Mouse (Mus musculus) cortical plate, adult 2 months (tissue): ENCODE measurements around the gene Scnn1b. TPM values are rescaled to one million over a fixed set of nuclear protein-coding genes. Genes with fewer than 3 reads are reported as not detected.

Source experiments
- H3K27ac ChIP-seq: fragments of 200-500 bp; 2 replicates; pipeline ENCODE4 v1.5.1; 2012; ENCODE audit warnings: low read length, control low read depth, inconsistent platforms; ENCODE audit not compliant: insufficient read depth
- H3K4me1 ChIP-seq: fragments of 200-500 bp; 2 replicates; pipeline ENCODE4 v1.6.1; 2011; ENCODE audit warnings: low read length; ENCODE audit not compliant: control insufficient read depth, insufficient read depth
- H3K4me3 ChIP-seq: fragments of 200-500 bp; 2 replicates; pipeline ENCODE4 v1.5.1; 2011; ENCODE audit warnings: mild to moderate bottlenecking, low read length, control low read depth; ENCODE audit not compliant: insufficient read depth
- CTCF ChIP-seq: fragments of 200-500 bp; IDR thresholded peaks from 2 replicates; pipeline ENCODE4 v1.5.1; 2011; ENCODE audit warnings: mild to moderate bottlenecking, control low read depth, low read length; ENCODE audit not compliant: insufficient read depth; ENCODE audit errors: extremely low read depth
- POLR2A ChIP-seq: fragments of 200-500 bp; IDR thresholded peaks from 2 replicates; pipeline ENCODE4 v1.6.1; 2011; ENCODE audit warnings: mild to moderate bottlenecking, low read length, control low read depth; ENCODE audit not compliant: insufficient read depth; ENCODE audit errors: extremely low read depth
- polyA plus RNA-seq: library from polyadenylated mRNA; depleted of rRNA; stranded (reverse); fragments of >200 nt; gene quantifications from 2 replicates; pipeline ENCODE4 v1.2.3, GENCODE M21; 2012

Gene Scnn1b
- polyA plus RNA-seq, 1 experiment, result 0.06 TPM

GRCm38 (mm10) chr7:121936861-121937630 is 72.2 kb downstream of the Scnn1b start:
- Histone ChIP-seq H3K27ac (no peak overlapping the region), H3K4me1 (peaks cover 4% of the 10 kb centered on the region; the same call in 1 of the 2 replicates), H3K4me3 (no peak overlapping the region)
- TF ChIP-seq POLR2A, result no peak
- TF ChIP-seq CTCF, result no peak

GRCm38 (mm10) chr7:121938124-121938891 is 73.5 kb downstream of the Scnn1b start:
- TF ChIP-seq POLR2A, result no peak
- TF ChIP-seq CTCF, result no peak
- H3K4me3 ChIP-seq, result no peak overlapping the region
- no peak overlapping the region for H3K27ac ChIP-seq
- peaks cover 4% of the 10 kb centered on the region; the same call in 1 of the 2 replicates for H3K4me1 ChIP-seq

- Histone ChIP-seq H3K27ac (no peak overlapping the region), H3K4me3 (no peak overlapping the region), H3K4me1 (peaks cover 4% of the 10 kb centered on the region; the same call in 1 of the 2 replicates)
- no peak for TF ChIP-seq CTCF
- no peak for TF ChIP-seq POLR2A
Observed at GRCm38 (mm10) chr7:121939244-121939643, 74.4 kb downstream of the Scnn1b start.

GRCm38 (mm10) chr7:121939729-121940128 is 74.9 kb downstream of the Scnn1b start:
- H3K4me1 ChIP-seq, result peaks cover 4% of the 10 kb centered on the region; the same call in 1 of the 2 replicates

GRCm38 (mm10) chr7:121941016-121941415 is 76.2 kb downstream of the Scnn1b start:
- peaks cover 4% of the 10 kb centered on the region; the same call in 1 of the 2 replicates for H3K4me1 ChIP-seq
- no peak overlapping the region for H3K4me3 ChIP-seq
- no peak overlapping the region for H3K27ac ChIP-seq
- no peak for TF ChIP-seq POLR2A
- TF ChIP-seq CTCF, result no peak

More at GRCm38 (mm10) chr7:121939729-121940128, 74.9 kb downstream of the Scnn1b start:
- no peak for TF ChIP-seq POLR2A
- TF ChIP-seq CTCF, result no peak
- Histone ChIP-seq H3K4me3 (no peak overlapping the region), H3K27ac (no peak overlapping the region)

- Histone ChIP-seq H3K27ac (no peak overlapping the region), H3K4me1 (peaks cover 4% of the 10 kb centered on the region; the same call in 1 of the 2 replicates), H3K4me3 (no peak overlapping the region)
- TF ChIP-seq POLR2A (no peak), CTCF (no peak)
Observed at GRCm38 (mm10) chr7:121941640-121942039, 76.8 kb downstream of the Scnn1b start.

GRCm38 (mm10) chr7:121942371-121942770 is 77.5 kb downstream of the Scnn1b start:
- no peak for TF ChIP-seq CTCF
- TF ChIP-seq POLR2A, result no peak
- H3K4me3 ChIP-seq, result no peak overlapping the region
- no peak overlapping the region for H3K27ac ChIP-seq
- H3K4me1 ChIP-seq, result no peaks in the 10 kb centered on the region; the same call in 1 of the 2 replicates

GRCm38 (mm10) chr7:121946196-121946595 is 81.4 kb downstream of the Scnn1b start:
- TF ChIP-seq CTCF (no peak), POLR2A (no peak)
- Histone ChIP-seq H3K27ac (no peak overlapping the region), H3K4me3 (no peak overlapping the region)

GRCm38 (mm10) chr7:121947513-121947912 is 82.7 kb downstream of the Scnn1b start:
- no peak overlapping the region for H3K4me3 ChIP-seq
- H3K27ac ChIP-seq, result no peak overlapping the region

More at GRCm38 (mm10) chr7:121946196-121946595, 81.4 kb downstream of the Scnn1b start:
- no peaks in the 10 kb centered on the region for H3K4me1 ChIP-seq

More at GRCm38 (mm10) chr7:121947513-121947912, 82.7 kb downstream of the Scnn1b start:
- no peaks in the 10 kb centered on the region for H3K4me1 ChIP-seq
- TF ChIP-seq POLR2A, result no peak
- TF ChIP-seq CTCF, result no peak
